Mouse (Mus musculus) telencephalon, adult 2 months (tissue): ENCODE measurements around the gene Tnnc2.

ENCODE experiments used
- DNase-seq: peaks from one replicate; pipeline ENCODE4 v3.0.0-alpha.2; 2011; ENCODE audit warnings: low read depth, low spot score

Gene Tnnc2

GRCm38 (mm10) chr2:164779481-164780086 is at the start of gene Tnnc2:
Tnnc2 (minus strand) TSS chr2:164779967.
- no peak for DNase-seq

GRCm38 (mm10) chr2:164829090-164829489 is 49.3 kb upstream of the Tnnc2 start:
- DNase-seq = no peak

GRCm38 (mm10) chr2:164828437-164828836 is 48.7 kb upstream of the Tnnc2 start, which contains the start of gene Spata25:
Spata25 (minus strand) TSS chr2:164828537.
- DNase-seq = no peak

- no peak for DNase-seq
Observed at GRCm38 (mm10) chr2:164827146-164827850, 47.5 kb upstream of the Tnnc2 start.

- DNase-seq = no peak
Observed at GRCm38 (mm10) chr2:164825521-164825920, 45.8 kb upstream of the Tnnc2 start.

- DNase-seq = no peak
Observed at GRCm38 (mm10) chr2:164823969-164824368, 44.2 kb upstream of the Tnnc2 start.

GRCm38 (mm10) chr2:164823181-164823585 is 43.4 kb upstream of the Tnnc2 start:
- DNase-seq = peak; percentile 64

GRCm38 (mm10) chr2:164822636-164823165 is 42.9 kb upstream of the Tnnc2 start, which contains the start of gene Zswim1:
Zswim1 (plus strand) TSS chr2:164822686.
- peak; percentile 97 for DNase-seq

GRCm38 (mm10) chr2:164821060-164821459 is 41.3 kb upstream of the Tnnc2 start:
- no peak for DNase-seq

GRCm38 (mm10) chr2:164817703-164818102 is 37.9 kb upstream of the Tnnc2 start:
- no peak for DNase-seq

- DNase-seq = no peak
Observed at GRCm38 (mm10) chr2:164817206-164817605, 37.4 kb upstream of the Tnnc2 start.

- no peak for DNase-seq
Observed at GRCm38 (mm10) chr2:164815821-164816220, 36.1 kb upstream of the Tnnc2 start.

GRCm38 (mm10) chr2:164815348-164815747 is 35.6 kb upstream of the Tnnc2 start:
- no peak for DNase-seq

- no peak for DNase-seq
Observed at GRCm38 (mm10) chr2:164813557-164813956, 33.8 kb upstream of the Tnnc2 start.

- no peak for DNase-seq
Observed at GRCm38 (mm10) chr2:164806614-164807013, 26.8 kb upstream of the Tnnc2 start.

- no peak for DNase-seq
Observed at GRCm38 (mm10) chr2:164805332-164805718, 25.6 kb upstream of the Tnnc2 start.

- peak; percentile 98 for DNase-seq
Observed at GRCm38 (mm10) chr2:164804533-164805331, 25.0 kb upstream of the Tnnc2 start, which contains the start of the genes Acot8 and Zswim3. Acot8 (minus strand) TSS chr2:164804882. Zswim3 (plus strand) TSS chr2:164805098.

- DNase-seq = no peak
Observed at GRCm38 (mm10) chr2:164803921-164804313, 24.1 kb upstream of the Tnnc2 start.

- no peak for DNase-seq
Observed at GRCm38 (mm10) chr2:164803201-164803920, 23.6 kb upstream of the Tnnc2 start.

- DNase-seq = no peak
Observed at GRCm38 (mm10) chr2:164800252-164801004, 20.7 kb upstream of the Tnnc2 start.
